Mouse (Mus musculus) embryonic facial prominence, embryonic 11.5 days (tissue): ENCODE measurements around the gene Dis3l2. TPM values are rescaled to one million over a fixed set of nuclear protein-coding genes. Genes with fewer than 3 reads are reported as not detected.

Experiments
- ATAC-seq: fragments of 200-750 bp; cut with Nextera tagmentation; replicated peaks from 2 replicates; pipeline ENCODE4 v1.8.0; 2017; ENCODE audit warnings: low read depth; ENCODE audit not compliant: insufficient number of reproducible peaks, low FRiP score, low TSS enrichment
- DNase-seq: peaks from one replicate; pipeline ENCODE4 v3.0.0-alpha.2; 2015; ENCODE audit warnings: low spot score
- H3K27ac ChIP-seq: fragments of 300-500 bp; sonication (generic); replicated peaks from 2 replicates; pipeline ENCODE4 v1.5.1; 2014; ENCODE audit warnings: mild to moderate bottlenecking, low read depth, low read length, control low read depth
- H3K27me3 ChIP-seq: fragments of 300-500 bp; sonication (generic); 2 replicates; pipeline ENCODE4 v1.6.1; 2014; ENCODE audit warnings: mild to moderate bottlenecking, low read length, moderate library complexity, mixed read lengths; ENCODE audit not compliant: control insufficient read depth, insufficient read depth
- H3K36me3 ChIP-seq: fragments of 300-500 bp; sonication (generic); replicated peaks from 2 replicates; pipeline ENCODE4 v1.6.1; 2014; ENCODE audit warnings: low read depth, mild to moderate bottlenecking, low read length, moderate library complexity, mixed read lengths; ENCODE audit not compliant: control insufficient read depth, insufficient read depth
- H3K4me1 ChIP-seq: fragments of 300-500 bp; sonication (generic); 2 replicates; pipeline ENCODE4 v1.6.1; 2014; ENCODE audit warnings: low read length, mixed read lengths; ENCODE audit not compliant: control insufficient read depth, insufficient read depth
- H3K4me2 ChIP-seq: fragments of 300-500 bp; sonication (generic); 2 replicates; pipeline ENCODE4 v1.6.1; 2014; ENCODE audit warnings: low read depth, mild to moderate bottlenecking, control low read depth, low read length, moderate library complexity
- H3K4me3 ChIP-seq: fragments of 300-500 bp; sonication (generic); 2 replicates; pipeline ENCODE4 v1.5.1; 2014; ENCODE audit warnings: low read depth, low read length, control low read depth
- H3K9ac ChIP-seq: fragments of 300-500 bp; sonication (generic); replicated peaks from 2 replicates; pipeline ENCODE4 v1.6.1; 2014; ENCODE audit warnings: mild to moderate bottlenecking, control low read depth, low read length
- H3K9me3 ChIP-seq: fragments of 300-500 bp; sonication (generic); replicated peaks from 2 replicates; pipeline ENCODE4 v1.6.1; 2016; ENCODE audit warnings: mild to moderate bottlenecking, low read length, inconsistent platforms, mixed read lengths; ENCODE audit not compliant: control insufficient read depth
- WGBS: fragments of 180-500 bp; shearing (Covaris S2); extraction: QIAGEN DNeasy Blood & Tissue Kit; methylation state at CpG from one replicate; pipeline ENCODE4 v1.1.7; 2014; 5-methylcytosine and 5-hydroxymethylcytosine counted together
- polyA plus RNA-seq: library from polyadenylated mRNA; unstranded; fragments of >200 nt; fragmentation: Nextera tagmentation; extraction: Ambion mirVana; gene quantifications from 2 replicates; pipeline ENCODE4 v1.2.1, GENCODE M21; 2014

Gene Dis3l2
- polyA plus RNA-seq, 1 experiment from 2014 or later = 33.3 TPM

DNA sequence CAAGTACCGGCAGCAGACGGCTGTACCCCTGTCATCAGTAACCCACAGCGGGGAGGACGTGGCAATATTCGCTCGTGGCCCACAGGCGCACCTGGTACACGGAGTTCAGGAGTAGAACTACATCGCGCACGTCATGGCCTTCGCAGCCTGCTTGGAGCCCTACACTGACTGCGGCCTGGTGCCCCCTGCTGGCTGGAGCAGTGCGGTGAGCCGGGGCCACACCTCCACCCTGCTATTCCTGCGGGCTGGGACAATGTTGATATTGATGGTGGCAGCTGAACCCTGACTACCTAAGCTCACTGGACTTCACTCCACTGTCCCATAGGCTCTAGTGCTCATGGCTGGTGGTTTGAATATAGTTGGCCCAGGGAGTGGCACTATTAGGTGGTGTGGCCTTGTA is 367.1 kb downstream of the Dis3l2 start:
- Histone ChIP-seq H3K27me3 (no peaks in the 10 kb centered on the region), H3K9ac (no peak overlapping the region), H3K4me1 (no peaks in the 10 kb centered on the region), H3K4me3 (no peak overlapping the region), H3K9me3 (no peaks in the 10 kb centered on the region), H3K36me3 (no peaks in the 10 kb centered on the region), H3K4me2 (no peak overlapping the region), H3K27ac (no peak overlapping the region)
- DNase-seq (peak; percentile 17), ATAC-seq (0 out of 2 replicates have a peak, but pooled peaks have one; percentile 50)
- WGBS = 41% methylated on average over 16 of the region's 16 CpGs

- Histone ChIP-seq H3K27ac (no peak overlapping the region), H3K9ac (no peak overlapping the region), H3K4me1 (no peaks in the 10 kb centered on the region), H3K9me3 (no peaks in the 10 kb centered on the region), H3K27me3 (no peaks in the 10 kb centered on the region), H3K4me3 (no peak overlapping the region), H3K4me2 (no peak overlapping the region), H3K36me3 (no peaks in the 10 kb centered on the region)
- 82% methylated on average over 8 of the region's 8 CpGs for WGBS
- no peak for ATAC-seq
- no peak for DNase-seq
Measured at GRCm38 (mm10) chr1:87073776-87074175, 370.2 kb downstream of the Dis3l2 start.

DNA sequence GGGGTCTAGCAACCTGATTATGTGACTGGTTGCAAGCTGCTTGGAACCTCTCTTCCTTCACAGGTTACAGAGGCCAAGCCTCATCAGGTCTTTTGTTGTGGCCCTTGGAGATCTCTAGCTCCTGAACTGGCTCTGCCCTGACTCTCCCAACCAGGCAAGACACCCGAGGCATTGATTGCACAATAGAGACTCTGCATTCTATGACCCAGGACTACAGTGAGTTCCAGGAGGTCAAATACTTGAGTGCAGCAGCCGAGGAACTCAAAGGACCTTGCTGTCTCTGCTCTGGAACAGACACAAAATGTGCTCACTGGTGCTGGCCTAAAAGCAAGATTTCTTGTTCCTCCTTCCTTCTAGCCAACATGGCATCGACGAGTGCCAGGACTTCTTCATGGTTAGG is 382.6 kb downstream of the Dis3l2 start:
- DNase-seq (no peak), ATAC-seq (no peak)
- no peak overlapping the region for H3K9ac ChIP-seq
- no peaks in the 10 kb centered on the region for H3K4me1 ChIP-seq
- no peaks in the 10 kb centered on the region for H3K36me3 ChIP-seq
- H3K4me2 ChIP-seq = no peak overlapping the region
- no peaks in the 10 kb centered on the region for H3K27me3 ChIP-seq
- 63% methylated on average over 4 of the region's 4 CpGs for WGBS
- no peak overlapping the region for H3K27ac ChIP-seq
- H3K9me3 ChIP-seq = no peaks in the 10 kb centered on the region
- no peak overlapping the region for H3K4me3 ChIP-seq

GRCm38 (mm10) chr1:87086964-87087363 is 383.4 kb downstream of the Dis3l2 start:
- Histone ChIP-seq H3K27me3 (no peaks in the 10 kb centered on the region), H3K9me3 (no peaks in the 10 kb centered on the region), H3K4me1 (no peaks in the 10 kb centered on the region), H3K4me2 (no peak overlapping the region), H3K9ac (no peak overlapping the region), H3K27ac (no peak overlapping the region), H3K4me3 (no peak overlapping the region), H3K36me3 (no peaks in the 10 kb centered on the region)
- ATAC-seq = no peak
- no peak for DNase-seq
- 65% methylated on average over 17 of the region's 17 CpGs for WGBS

GRCm38 (mm10) chr1:87089251-87089650 is 385.6 kb downstream of the Dis3l2 start:
- Histone ChIP-seq H3K9ac (no peak overlapping the region), H3K9me3 (no peaks in the 10 kb centered on the region), H3K36me3 (no peaks in the 10 kb centered on the region), H3K4me1 (no peaks in the 10 kb centered on the region), H3K4me2 (no peak overlapping the region), H3K27me3 (no peaks in the 10 kb centered on the region), H3K27ac (no peak overlapping the region), H3K4me3 (no peak overlapping the region)
- WGBS = 90% methylated on average over 11 of the region's 11 CpGs
- ATAC-seq (no peak), DNase-seq (no peak)

GRCm38 (mm10) chr1:87089828-87090227 is 386.2 kb downstream of the Dis3l2 start, which contains the start of gene Alppl2:
Gene Alppl2, minus strand, starts transcription at chr1:87089928.
- H3K27ac ChIP-seq = no peak within 1 kb of the TSS
- H3K4me3 ChIP-seq = no peak within 1 kb of the TSS
- no peaks in the 10 kb centered on the region for H3K36me3 ChIP-seq
- H3K27me3 ChIP-seq = no peaks in the 10 kb centered on the region
- DNase-seq (no peak), ATAC-seq (no peak)
- H3K4me1 ChIP-seq = no peaks in the 10 kb centered on the region
- WGBS = 75% methylated on average over 4 of the region's 4 CpGs
- no peaks in the 10 kb centered on the region for H3K9me3 ChIP-seq
- no peak within 1 kb of the TSS for H3K4me2 ChIP-seq
- H3K9ac ChIP-seq = no peak within 1 kb of the TSS

DNA sequence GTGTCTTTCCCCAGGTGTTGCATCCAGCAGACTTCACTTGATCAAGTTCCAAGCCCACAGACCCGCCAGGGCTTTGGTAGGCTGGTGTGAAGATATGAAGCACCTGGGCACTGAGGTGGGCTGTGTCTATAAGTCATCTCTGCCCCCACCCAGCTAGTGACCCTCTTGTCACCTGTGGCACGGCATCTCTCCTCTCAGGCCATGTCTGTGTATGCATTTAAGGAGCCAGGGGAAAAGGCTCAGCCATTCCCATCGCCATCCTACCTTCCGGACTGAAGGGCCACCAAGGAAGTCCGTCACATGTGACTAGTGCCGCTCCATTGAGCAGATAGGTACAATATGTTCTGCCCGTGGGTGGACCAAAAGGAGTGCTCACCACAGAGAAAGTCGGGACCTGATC is 392.0 kb downstream of the Dis3l2 start:
- WGBS = 85% methylated on average over 8 of the region's 8 CpGs
- ATAC-seq (no peak), DNase-seq (no peak)
- H3K9me3 ChIP-seq = no peaks in the 10 kb centered on the region
- no peak overlapping the region for H3K9ac ChIP-seq
- no peaks in the 10 kb centered on the region for H3K4me1 ChIP-seq
- no peak overlapping the region for H3K4me3 ChIP-seq
- H3K36me3 ChIP-seq = no peaks in the 10 kb centered on the region
- no peak overlapping the region for H3K27ac ChIP-seq
- no peak overlapping the region for H3K4me2 ChIP-seq
- H3K27me3 ChIP-seq = peaks cover 4% of the 10 kb centered on the region; the same call in 1 of the 2 replicates

GRCm38 (mm10) chr1:87098358-87098975 is 394.9 kb downstream of the Dis3l2 start:
- no peaks in the 10 kb centered on the region for H3K4me1 ChIP-seq
- H3K4me2 ChIP-seq = peak overlapping the region; percentile 5
- WGBS = 11% methylated on average over 30 of the region's 30 CpGs
- no peak overlapping the region for H3K9ac ChIP-seq
- DNase-seq = peak; percentile 74
- peak; percentile 84; the same call in 1 of the 2 replicates for ATAC-seq
- H3K27me3 ChIP-seq = peaks cover 4% of the 10 kb centered on the region; the same call in 1 of the 2 replicates
- H3K9me3 ChIP-seq = no peaks in the 10 kb centered on the region
- H3K36me3 ChIP-seq = no peaks in the 10 kb centered on the region
- H3K4me3 ChIP-seq = no peak overlapping the region
- no peak overlapping the region for H3K27ac ChIP-seq
